Mouse (Mus musculus) kidney, postnatal 14 days (tissue): Measurements from ENCODE around the gene Cyb5d1.

Experiments
- DNase-seq: peaks from one replicate; pipeline ENCODE4 v3.0.0; 2022; ENCODE audit warnings: mixed read lengths

The Cyb5d1 gene

GRCm38 (mm10) chr11:69415668-69416451, 20.4 kb upstream of the Cyb5d1 start:
- peak; percentile 82 for DNase-seq

GRCm38 (mm10) chr11:69415327-69415667, 19.9 kb upstream of the Cyb5d1 start:
- peak; percentile 84 for DNase-seq

GRCm38 (mm10) chr11:69414421-69415326, 19.2 kb upstream of the Cyb5d1 start:
- no peak for DNase-seq

GRCm38 (mm10) chr11:69413221-69414181, 18.1 kb upstream of the Cyb5d1 start, which contains the start of gene Kdm6b:
Gene Kdm6b, minus strand, starts transcription at chr11:69413675.
- peak; percentile 72 for DNase-seq

GRCm38 (mm10) chr11:69412548-69412947, 17.1 kb upstream of the Cyb5d1 start:
- no peak for DNase-seq

GRCm38 (mm10) chr11:69411538-69412203, 16.2 kb upstream of the Cyb5d1 start:
- DNase-seq = peak; percentile 81

- peak; percentile 99 for DNase-seq
Observed at GRCm38 (mm10) chr11:69411073-69411535, 15.7 kb upstream of the Cyb5d1 start.

- peak; percentile 74 for DNase-seq
Observed at GRCm38 (mm10) chr11:69410310-69411072, 15.1 kb upstream of the Cyb5d1 start.

- DNase-seq = no peak
Observed at GRCm38 (mm10) chr11:69410045-69410309, 14.5 kb upstream of the Cyb5d1 start.

GRCm38 (mm10) chr11:69409378-69410044, 14.1 kb upstream of the Cyb5d1 start:
- DNase-seq = peak; percentile 95

GRCm38 (mm10) chr11:69408541-69409377, 13.3 kb upstream of the Cyb5d1 start:
- peak; percentile 90 for DNase-seq

GRCm38 (mm10) chr11:69407724-69408004, 12.2 kb upstream of the Cyb5d1 start:
- DNase-seq = no peak

GRCm38 (mm10) chr11:69406867-69407723, 11.7 kb upstream of the Cyb5d1 start:
- no peak for DNase-seq

- DNase-seq = no peak
Observed at GRCm38 (mm10) chr11:69406282-69406681, 10.9 kb upstream of the Cyb5d1 start.

- DNase-seq = no peak
Observed at GRCm38 (mm10) chr11:69405397-69406200, 10.2 kb upstream of the Cyb5d1 start.

GRCm38 (mm10) chr11:69404595-69405396, 9.4 kb upstream of the Cyb5d1 start:
- DNase-seq = no peak
